Mouse (Mus musculus): Measurements from ENCODE around the gene Atad1. TPM values are rescaled to one million over a fixed set of nuclear protein-coding genes. Genes with fewer than 3 reads are reported as not detected.

Atad1 gene
- polyA plus RNA-seq, 1 experiment from 2014 or later, result 79.7 TPM

GRCm38 (mm10) chr19:32648019-32648571 is 91.5 kb downstream of the Atad1 start:
- WGBS, result 49% methylated on average over 10 of the region's 10 CpGs
- Histone ChIP-seq H3K4me2 (ENCODE audit: low read length) (no peak overlapping the region), H3K27me3 (replicated peaks; ENCODE audit: control insufficient read depth, insufficient read depth, low read length) (no peaks in the 10 kb centered on the region), H3K4me1 (replicated peaks; ENCODE audit: control insufficient read depth, insufficient read depth, low read length) (no peaks in the 10 kb centered on the region), H3K4me3 (ENCODE audit: low read depth, low read length) (no peak overlapping the region), H3K9ac (ENCODE audit: low read length) (no peak overlapping the region), H3K9me3 (ENCODE audit: control insufficient read depth, low read length) (no peaks in the 10 kb centered on the region), H3K36me3 (ENCODE audit: control insufficient read depth, insufficient read depth, low read length) (no peaks in the 10 kb centered on the region), H3K27ac (ENCODE audit: low read depth) (no peak overlapping the region)
- ATAC-seq (replicated peaks; ENCODE audit: low FRiP score, low TSS enrichment, low read depth) (no peak), DNase-seq (ENCODE audit: low spot score) (no peak)

DNA sequence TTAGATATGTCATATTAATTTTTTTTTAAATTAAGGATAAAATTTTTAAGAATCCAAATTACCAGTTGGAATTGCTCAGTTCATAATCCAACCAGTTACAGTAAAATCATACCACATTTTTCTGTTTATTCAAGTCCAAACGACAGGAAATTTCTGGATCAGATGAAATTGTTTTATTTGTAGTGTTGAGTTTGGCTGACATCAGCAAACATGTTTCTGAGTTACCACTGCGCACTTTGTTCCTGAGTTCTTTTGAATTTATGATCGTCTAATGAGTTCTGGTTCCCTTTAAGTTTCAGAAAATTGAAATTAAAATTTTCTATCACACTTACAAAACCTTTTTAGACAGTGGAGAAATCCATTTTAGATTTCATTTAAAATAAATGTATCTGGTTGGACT is 93.2 kb downstream of the Atad1 start:
- ATAC-seq (replicated peaks; ENCODE audit: low FRiP score, low TSS enrichment, low read depth) (no peak), DNase-seq (ENCODE audit: low spot score) (no peak)
- Histone ChIP-seq H3K4me2 (ENCODE audit: low read length) (no peak overlapping the region), H3K9ac (ENCODE audit: low read length) (no peak overlapping the region), H3K4me3 (ENCODE audit: low read depth, low read length) (no peak overlapping the region), H3K27me3 (replicated peaks; ENCODE audit: control insufficient read depth, insufficient read depth, low read length) (no peaks in the 10 kb centered on the region), H3K9me3 (ENCODE audit: control insufficient read depth, low read length) (no peaks in the 10 kb centered on the region), H3K4me1 (replicated peaks; ENCODE audit: control insufficient read depth, insufficient read depth, low read length) (no peaks in the 10 kb centered on the region), H3K27ac (ENCODE audit: low read depth) (no peak overlapping the region), H3K36me3 (ENCODE audit: control insufficient read depth, insufficient read depth, low read length) (no peaks in the 10 kb centered on the region)
- 83% methylated on average over 3 of the region's 3 CpGs for WGBS

GRCm38 (mm10) chr19:32645939-32646338 is 93.6 kb downstream of the Atad1 start:
- H3K27me3 ChIP-seq (replicated peaks; ENCODE audit: control insufficient read depth, insufficient read depth, low read length), result no peaks in the 10 kb centered on the region
- 90% methylated on average over 7 of the region's 7 CpGs for WGBS
- no peak for ATAC-seq (replicated peaks; ENCODE audit: low FRiP score, low TSS enrichment, low read depth)

GRCm38 (mm10) chr19:32643642-32644041 is 95.9 kb downstream of the Atad1 start:
- DNase-seq (ENCODE audit: low spot score), result no peak
- no peak overlapping the region for H3K4me3 ChIP-seq (ENCODE audit: low read depth, low read length)

More at GRCm38 (mm10) chr19:32645939-32646338, 93.6 kb downstream of the Atad1 start:
- no peak overlapping the region for H3K4me3 ChIP-seq (ENCODE audit: low read depth, low read length)
- DNase-seq (ENCODE audit: low spot score), result no peak
- no peak overlapping the region for H3K9ac ChIP-seq (ENCODE audit: low read length)
- no peak overlapping the region for H3K27ac ChIP-seq (ENCODE audit: low read depth)
- no peaks in the 10 kb centered on the region for H3K9me3 ChIP-seq (ENCODE audit: control insufficient read depth, low read length)
- no peaks in the 10 kb centered on the region for H3K4me1 ChIP-seq (replicated peaks; ENCODE audit: control insufficient read depth, insufficient read depth, low read length)
- H3K36me3 ChIP-seq (ENCODE audit: control insufficient read depth, insufficient read depth, low read length), result no peaks in the 10 kb centered on the region
- H3K4me2 ChIP-seq (ENCODE audit: low read length), result no peak overlapping the region

GRCm38 (mm10) chr19:32641995-32642394 is 97.6 kb downstream of the Atad1 start:
- H3K4me2 ChIP-seq (ENCODE audit: low read length), result no peak overlapping the region
- ATAC-seq (replicated peaks; ENCODE audit: low FRiP score, low TSS enrichment, low read depth) (no peak), DNase-seq (ENCODE audit: low spot score) (no peak)
- H3K4me3 ChIP-seq (ENCODE audit: low read depth, low read length), result no peak overlapping the region
- 88% methylated on average over 8 of the region's 8 CpGs for WGBS
- no peaks in the 10 kb centered on the region for H3K36me3 ChIP-seq (ENCODE audit: control insufficient read depth, insufficient read depth, low read length)
- no peak overlapping the region for H3K9ac ChIP-seq (ENCODE audit: low read length)
- no peaks in the 10 kb centered on the region for H3K4me1 ChIP-seq (replicated peaks; ENCODE audit: control insufficient read depth, insufficient read depth, low read length)
- H3K27me3 ChIP-seq (replicated peaks; ENCODE audit: control insufficient read depth, insufficient read depth, low read length), result no peaks in the 10 kb centered on the region
- no peaks in the 10 kb centered on the region for H3K9me3 ChIP-seq (ENCODE audit: control insufficient read depth, low read length)
- H3K27ac ChIP-seq (ENCODE audit: low read depth), result no peak overlapping the region

More at GRCm38 (mm10) chr19:32643642-32644041, 95.9 kb downstream of the Atad1 start:
- no peak for ATAC-seq (replicated peaks; ENCODE audit: low FRiP score, low TSS enrichment, low read depth)
- Histone ChIP-seq H3K27ac (ENCODE audit: low read depth) (no peak overlapping the region), H3K36me3 (ENCODE audit: control insufficient read depth, insufficient read depth, low read length) (no peaks in the 10 kb centered on the region), H3K27me3 (replicated peaks; ENCODE audit: control insufficient read depth, insufficient read depth, low read length) (no peaks in the 10 kb centered on the region), H3K4me1 (replicated peaks; ENCODE audit: control insufficient read depth, insufficient read depth, low read length) (no peaks in the 10 kb centered on the region), H3K9me3 (ENCODE audit: control insufficient read depth, low read length) (no peaks in the 10 kb centered on the region), H3K4me2 (ENCODE audit: low read length) (no peak overlapping the region), H3K9ac (ENCODE audit: low read length) (no peak overlapping the region)
- 87% methylated on average over 3 of the region's 3 CpGs for WGBS

DNA sequence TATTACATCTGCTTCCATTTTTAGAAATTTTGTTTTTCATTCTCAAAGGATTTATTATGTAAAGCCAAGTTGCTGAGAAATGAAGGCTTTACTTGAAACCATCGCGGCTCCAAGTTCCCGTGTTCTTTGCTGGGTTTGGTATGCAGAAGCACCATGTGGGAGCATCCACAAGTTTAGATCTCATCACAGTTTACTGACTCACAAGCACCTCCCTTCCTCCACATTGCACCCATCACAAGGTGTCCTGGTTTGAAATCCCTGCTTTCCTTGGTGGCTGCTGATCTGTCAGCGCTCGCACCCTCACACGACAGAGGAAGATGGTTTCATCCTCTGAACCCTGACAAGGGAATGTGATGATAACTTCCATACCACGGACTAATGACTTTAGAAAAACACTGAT is 98.1 kb downstream of the Atad1 start:
- Histone ChIP-seq H3K4me1 (replicated peaks; ENCODE audit: control insufficient read depth, insufficient read depth, low read length) (no peaks in the 10 kb centered on the region), H3K9ac (ENCODE audit: low read length) (no peak overlapping the region), H3K36me3 (ENCODE audit: control insufficient read depth, insufficient read depth, low read length) (no peaks in the 10 kb centered on the region), H3K4me2 (ENCODE audit: low read length) (no peak overlapping the region), H3K27me3 (replicated peaks; ENCODE audit: control insufficient read depth, insufficient read depth, low read length) (no peaks in the 10 kb centered on the region), H3K9me3 (ENCODE audit: control insufficient read depth, low read length) (no peaks in the 10 kb centered on the region), H3K27ac (ENCODE audit: low read depth) (no peak overlapping the region), H3K4me3 (ENCODE audit: low read depth, low read length) (no peak overlapping the region)
- DNase-seq (ENCODE audit: low spot score), result no peak
- ATAC-seq (replicated peaks; ENCODE audit: low FRiP score, low TSS enrichment, low read depth), result no peak
- whole genome bisulfite sequencing, result 92% methylated on average over 7 of the region's 7 CpGs

DNA sequence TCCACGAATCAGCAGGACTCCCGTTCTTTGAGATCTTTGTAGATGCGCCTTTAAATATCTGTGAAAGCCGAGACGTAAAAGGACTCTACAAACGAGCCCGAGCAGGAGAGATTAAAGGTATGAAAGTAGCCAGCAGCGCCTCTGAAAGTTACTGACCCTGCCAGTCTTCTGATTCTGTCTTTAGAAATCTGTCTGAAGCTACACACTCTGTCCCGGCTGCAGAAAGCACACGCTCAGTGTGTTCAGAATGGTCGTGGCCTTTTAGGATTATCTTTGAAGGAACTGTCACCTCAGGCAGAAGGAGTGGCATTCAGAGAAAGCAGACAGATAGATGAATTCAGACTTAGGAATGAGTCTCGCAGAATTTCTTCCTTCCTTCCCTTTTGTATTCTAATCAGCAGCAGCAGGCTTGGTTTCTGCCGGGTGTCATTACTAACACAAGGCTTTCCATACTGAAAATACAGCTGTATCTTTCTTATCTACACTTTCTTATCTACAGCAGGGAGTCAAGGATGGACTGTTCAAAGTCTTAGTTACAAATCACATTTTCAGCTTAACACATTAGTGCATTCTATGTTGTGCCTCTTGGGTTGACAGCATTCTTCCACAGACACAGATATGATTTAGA is 101.2 kb downstream of the Atad1 start:
- Histone ChIP-seq H3K9ac (ENCODE audit: low read length) (no peak overlapping the region), H3K36me3 (ENCODE audit: control insufficient read depth, insufficient read depth, low read length) (no peaks in the 10 kb centered on the region), H3K4me3 (ENCODE audit: low read depth, low read length) (no peak overlapping the region), H3K27ac (ENCODE audit: low read depth) (no peak overlapping the region), H3K4me1 (replicated peaks; ENCODE audit: control insufficient read depth, insufficient read depth, low read length) (no peaks in the 10 kb centered on the region), H3K4me2 (ENCODE audit: low read length) (no peak overlapping the region), H3K27me3 (replicated peaks; ENCODE audit: control insufficient read depth, insufficient read depth, low read length) (no peaks in the 10 kb centered on the region), H3K9me3 (ENCODE audit: control insufficient read depth, low read length) (no peaks in the 10 kb centered on the region)
- WGBS, result 50% methylated on average over 13 of the region's 13 CpGs
- DNase-seq (ENCODE audit: low spot score), result no peak
- no peak for ATAC-seq (replicated peaks; ENCODE audit: low FRiP score, low TSS enrichment, low read depth)

DNA sequence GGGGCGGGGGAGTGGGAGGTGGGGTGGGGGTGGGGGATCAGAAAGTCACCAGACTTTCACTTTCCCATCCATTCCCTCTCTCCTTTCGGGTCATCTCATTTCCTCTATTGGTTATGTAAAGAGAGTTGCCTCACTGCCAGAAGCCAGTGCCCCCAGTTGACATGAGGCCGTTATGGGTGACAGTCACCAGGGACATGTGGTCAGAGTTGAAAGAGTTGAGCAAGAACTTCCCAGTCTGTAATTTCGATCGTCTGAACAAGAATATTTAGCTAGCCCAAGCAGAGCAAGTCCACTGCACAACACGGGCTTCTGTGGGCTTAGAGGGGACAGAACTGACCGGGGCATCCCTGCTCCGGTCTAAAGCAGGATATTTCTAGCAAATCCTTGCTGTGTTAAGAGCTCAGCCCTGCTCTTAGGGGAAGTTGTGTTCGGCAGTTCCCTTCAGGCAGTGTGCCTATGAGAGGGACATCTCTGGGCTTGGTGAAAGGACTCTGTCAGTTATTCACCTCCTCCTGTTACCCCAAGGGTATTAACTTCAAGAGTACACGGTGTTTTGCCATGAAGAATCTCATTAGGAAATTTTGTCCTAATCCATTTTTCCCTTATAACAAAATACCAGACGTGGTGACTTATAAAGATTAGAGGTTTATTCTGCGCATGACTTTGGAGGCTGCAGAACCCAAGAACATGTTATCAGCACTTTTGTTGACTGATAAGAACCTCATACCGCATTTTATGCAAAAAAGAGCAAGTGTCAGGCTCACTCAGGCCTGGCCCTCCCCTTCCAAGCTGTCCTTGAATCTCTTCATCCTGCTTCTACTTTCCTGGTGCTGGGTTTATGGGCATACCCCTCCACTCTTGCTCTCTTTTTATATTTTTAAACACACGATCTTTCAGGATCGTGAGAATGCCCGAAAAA is 102.0 kb downstream of the Atad1 start:
- ATAC-seq (replicated peaks; ENCODE audit: low FRiP score, low TSS enrichment, low read depth), result no peak

More for the DNA sequence above, 102.0 kb downstream of the Atad1 start:
- no peaks in the 10 kb centered on the region for H3K9me3 ChIP-seq (ENCODE audit: control insufficient read depth, low read length)
- H3K4me1 ChIP-seq (replicated peaks; ENCODE audit: control insufficient read depth, insufficient read depth, low read length), result no peaks in the 10 kb centered on the region
- DNase-seq (ENCODE audit: low spot score), result no peak
- no peak overlapping the region for H3K27ac ChIP-seq (ENCODE audit: low read depth)
- H3K4me3 ChIP-seq (ENCODE audit: low read depth, low read length), result no peak overlapping the region
- no peak overlapping the region for H3K9ac ChIP-seq (ENCODE audit: low read length)
- WGBS, result 72% methylated on average over 16 of the region's 16 CpGs
- no peak overlapping the region for H3K4me2 ChIP-seq (ENCODE audit: low read length)
- no peaks in the 10 kb centered on the region for H3K27me3 ChIP-seq (replicated peaks; ENCODE audit: control insufficient read depth, insufficient read depth, low read length)
- H3K36me3 ChIP-seq (ENCODE audit: control insufficient read depth, insufficient read depth, low read length), result no peaks in the 10 kb centered on the region
